Mouse (Mus musculus) skeletal muscle tissue, adult 2 months (tissue): ENCODE results near the gene Zkscan8.
"Not testable (repeated sequence)": the region's sequence is repeated elsewhere in the genome, so short reads cannot be mapped to it uniquely, and the experiment has no call there.

Source experiments
- DNase-seq: peaks from one replicate; pipeline ENCODE4 v3.0.0-alpha.2; 2012; ENCODE audit warnings: low read depth, low spot score

Zkscan8 gene

DNA sequence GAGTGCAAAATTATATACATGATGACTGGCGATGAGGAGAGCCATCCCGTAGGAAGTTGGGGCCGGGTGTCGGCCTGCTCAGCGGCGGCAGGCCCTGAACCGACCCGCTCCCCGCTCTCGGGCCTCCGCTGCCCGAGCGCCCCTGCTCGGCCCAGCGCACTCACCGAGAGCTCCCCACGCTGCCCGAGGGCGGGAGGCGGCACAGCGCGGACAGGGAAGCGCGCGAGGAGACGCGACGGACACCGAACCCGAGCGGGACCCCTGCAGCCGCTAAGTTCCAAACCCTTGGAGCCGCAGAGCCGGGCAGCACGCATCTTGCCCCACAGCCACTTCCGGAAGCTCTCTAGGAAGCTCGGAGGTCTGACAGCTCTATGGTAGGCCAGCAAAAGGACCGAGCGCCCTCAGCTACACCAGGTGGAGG lies at the start of gene Zkscan8:
Zkscan8 (minus strand) TSS at position 340 of the 421 bp plus-strand sequence.
- peak; percentile 81 for DNase-seq

GRCm38 (mm10) chr13:21559793-21560192 lies 28.9 kb upstream of the Zkscan8 start, which contains the start of gene Olfr1535:
Olfr1535 (minus strand) TSS chr13:21559893.
- no peak for DNase-seq

DNA sequence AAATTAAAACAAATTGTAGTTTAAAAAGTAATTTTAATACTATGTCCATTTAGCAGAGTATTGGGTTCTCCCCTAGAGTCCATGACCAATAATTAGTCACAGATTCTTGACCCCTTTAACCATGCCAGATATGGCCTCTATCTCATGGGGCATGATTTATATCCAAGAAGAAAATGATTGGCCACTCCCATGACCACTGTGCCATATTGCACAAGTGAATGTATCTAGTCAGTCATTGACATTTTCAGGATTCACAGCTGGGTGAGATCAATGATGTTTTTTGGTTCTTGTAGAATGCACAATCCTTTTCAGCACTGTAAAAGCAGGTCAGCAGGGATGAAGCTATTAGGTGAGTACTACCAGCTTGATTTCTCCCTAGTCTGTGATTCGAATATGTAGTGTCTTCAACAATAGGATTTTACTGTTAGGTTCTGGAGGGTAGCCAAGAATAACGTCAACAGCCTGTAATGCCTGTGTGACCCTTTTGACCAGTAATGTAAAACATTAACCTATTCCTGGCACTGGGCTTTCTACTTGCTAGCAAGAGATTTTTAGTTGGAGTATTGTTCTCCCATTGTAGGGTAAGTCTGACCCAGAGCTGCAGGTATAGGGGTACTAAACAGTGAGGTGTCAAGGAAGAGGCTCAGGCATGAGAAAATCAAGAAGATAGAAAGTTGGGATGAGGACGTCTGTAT lies 19.6 kb upstream of the Zkscan8 start:
- no peak for DNase-seq

GRCm38 (mm10) chr13:21549487-21549886 lies 18.6 kb upstream of the Zkscan8 start:
- DNase-seq: no peak

- DNase-seq: no peak
These were observed 11.8 kb upstream of the Zkscan8 start, which contains the start of gene Olfr1366 for GRCm38 (mm10) chr13:21542708-21543107. Olfr1366 (minus strand) TSS chr13:21542808.

DNA sequence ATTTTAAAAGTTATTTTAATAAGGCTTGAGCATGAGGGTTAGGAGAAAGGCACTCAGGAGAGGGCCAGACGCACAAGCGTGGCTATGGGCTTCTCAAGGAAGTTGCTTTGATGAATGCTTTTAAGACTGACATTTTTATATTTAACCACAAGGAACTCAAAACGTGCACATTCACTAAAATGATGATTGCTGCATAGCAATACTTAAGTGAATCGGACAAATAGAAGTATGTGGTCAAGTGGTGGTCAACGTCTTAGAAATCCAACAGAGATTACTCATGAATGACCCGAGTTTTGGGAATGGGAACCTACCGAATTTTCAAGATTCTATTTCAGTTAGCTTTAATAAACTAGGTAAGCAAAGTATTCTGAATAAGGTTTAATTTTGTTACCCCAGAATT lies 784 bp downstream of the Zkscan8 start:
- no peak for DNase-seq

DNA sequence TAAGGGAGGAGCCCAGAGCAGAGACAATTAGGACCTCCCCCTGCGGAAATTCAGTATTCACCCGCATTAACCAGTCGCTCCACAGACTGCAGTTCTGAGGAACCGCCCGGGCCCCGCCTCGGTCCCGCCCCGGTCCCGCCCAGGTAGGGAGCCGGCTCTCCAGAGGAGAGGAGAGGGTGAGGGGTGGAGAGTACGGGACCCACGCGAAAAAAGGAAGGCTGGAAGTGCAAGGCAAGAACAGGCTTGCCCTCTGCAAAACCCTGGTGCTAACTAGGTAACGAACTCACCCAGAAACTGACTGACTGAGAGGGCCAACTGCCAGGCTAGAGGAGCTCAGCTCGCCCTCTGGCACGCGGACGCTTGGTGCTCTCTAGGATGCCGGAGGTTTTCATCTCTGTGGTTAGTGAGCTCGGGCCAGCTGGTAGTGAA lies 24.7 kb downstream of the Zkscan8 start:
- peak; percentile 71 for DNase-seq

GRCm38 (mm10) chr13:21502296-21502695 lies 28.6 kb downstream of the Zkscan8 start:
- no peak for DNase-seq

GRCm38 (mm10) chr13:21501182-21501581 lies 29.7 kb downstream of the Zkscan8 start, which contains the start of gene Gm11273:
Gm11273 (minus strand) TSS chr13:21501418.
- not testable (repeated sequence) for DNase-seq

DNA sequence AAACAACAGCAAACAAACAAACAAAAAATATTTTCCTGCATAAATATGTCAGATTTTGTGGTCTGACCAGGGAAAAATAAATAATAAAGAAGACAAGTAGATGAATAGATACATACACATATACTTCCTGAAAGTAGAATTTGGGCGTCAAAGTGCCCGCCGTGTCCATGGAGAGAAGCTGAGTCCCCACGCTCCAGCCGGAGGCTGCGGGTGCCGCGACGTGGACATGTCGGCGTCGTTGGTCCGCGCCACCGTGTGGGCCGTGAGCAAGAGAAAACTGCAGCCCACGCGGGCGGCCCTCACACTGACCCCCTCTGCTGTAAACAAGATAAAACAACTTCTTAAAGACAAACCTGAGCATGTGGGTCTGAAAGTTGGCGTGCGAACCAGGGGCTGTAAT lies 35.8 kb downstream of the Zkscan8 start, which contains the start of gene AK157302:
AK157302 (plus strand) TSS at position 144 of the 400 bp plus-strand sequence.
- no peak for DNase-seq

GRCm38 (mm10) chr13:21492847-21493246 lies 38.1 kb downstream of the Zkscan8 start:
- no peak for DNase-seq

DNA sequence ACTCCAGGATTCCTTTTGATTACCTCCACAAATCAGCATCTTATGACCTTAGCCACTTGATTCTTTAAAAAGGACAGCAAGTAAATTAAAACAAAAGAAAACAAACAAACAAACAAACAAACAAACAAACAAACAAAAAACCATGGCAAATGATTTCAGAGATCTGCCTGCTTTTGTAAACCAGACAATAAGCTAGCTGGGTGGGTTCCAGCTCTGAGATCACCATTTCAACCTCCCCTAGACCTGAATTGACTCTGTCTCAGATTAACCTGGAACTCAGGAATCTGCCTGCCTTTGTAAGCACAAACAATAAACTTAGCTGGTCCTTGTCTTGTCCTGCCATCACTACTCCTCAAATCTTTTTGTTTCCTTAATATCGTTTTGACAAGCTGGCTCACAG lies 44.0 kb downstream of the Zkscan8 start:
- no peak for DNase-seq

DNA sequence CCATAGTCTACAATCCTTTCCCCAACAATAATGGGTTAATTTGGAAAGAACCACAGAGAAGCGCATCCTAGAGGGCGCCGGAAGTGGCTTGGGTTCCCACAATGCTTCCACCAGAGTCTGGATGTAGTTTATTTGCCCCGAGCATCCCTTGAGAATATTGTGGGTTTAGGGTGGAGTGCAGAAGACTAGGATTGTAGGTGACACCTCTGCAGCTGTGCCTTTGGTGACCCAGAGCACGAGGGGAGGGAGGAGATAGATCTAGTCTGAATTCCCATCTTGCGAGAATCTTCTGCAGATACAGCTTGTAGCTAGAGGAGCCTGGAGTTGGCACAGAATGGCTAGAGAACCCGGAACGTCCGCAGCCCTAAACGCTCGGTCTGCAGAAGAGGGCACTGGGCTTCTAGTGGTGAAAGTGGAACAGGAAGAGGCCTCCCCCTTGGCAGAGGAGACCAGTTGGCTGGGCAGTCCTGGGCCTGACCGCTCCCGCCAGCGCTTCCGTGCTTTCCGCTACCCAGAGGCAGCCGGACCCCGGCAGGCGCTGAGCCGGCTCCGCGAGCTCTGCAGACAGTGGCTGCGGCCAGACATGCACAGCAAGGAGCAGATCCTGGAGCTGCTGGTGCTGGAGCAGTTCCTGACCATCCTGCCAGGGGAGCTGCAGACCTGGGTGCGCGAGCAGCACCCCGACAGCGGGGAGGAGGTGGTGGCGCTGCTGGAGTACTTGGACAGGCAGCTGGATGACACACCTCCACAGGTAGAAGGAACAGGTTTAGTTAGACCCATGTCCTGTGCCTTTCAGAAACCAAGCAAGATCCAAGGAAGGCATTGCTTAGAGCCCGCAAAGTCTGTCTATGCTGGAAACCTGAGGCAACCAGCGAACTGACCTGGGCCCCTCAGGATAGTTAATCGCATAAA lies 51.9 kb downstream of the Zkscan8 start, which contains the start of the genes Zkscan4 and Gm10065:
Zkscan4 (plus strand) TSS at position 149 of the 912 bp plus-strand sequence.
Gm10065 (minus strand) TSS at position 683 of the 912 bp plus-strand sequence.
- DNase-seq: peak; percentile 38

- no peak for DNase-seq
These were observed 58.5 kb downstream of the Zkscan8 start for GRCm38 (mm10) chr13:21472427-21472826.

GRCm38 (mm10) chr13:21469097-21469496 lies 61.8 kb downstream of the Zkscan8 start:
- DNase-seq: no peak

- peak; percentile 77 for DNase-seq
These were observed 62.6 kb downstream of the Zkscan8 start, which contains the start of gene Nkapl for GRCm38 (mm10) chr13:21468061-21469019. Nkapl (minus strand) TSS chr13:21468509.

DNA sequence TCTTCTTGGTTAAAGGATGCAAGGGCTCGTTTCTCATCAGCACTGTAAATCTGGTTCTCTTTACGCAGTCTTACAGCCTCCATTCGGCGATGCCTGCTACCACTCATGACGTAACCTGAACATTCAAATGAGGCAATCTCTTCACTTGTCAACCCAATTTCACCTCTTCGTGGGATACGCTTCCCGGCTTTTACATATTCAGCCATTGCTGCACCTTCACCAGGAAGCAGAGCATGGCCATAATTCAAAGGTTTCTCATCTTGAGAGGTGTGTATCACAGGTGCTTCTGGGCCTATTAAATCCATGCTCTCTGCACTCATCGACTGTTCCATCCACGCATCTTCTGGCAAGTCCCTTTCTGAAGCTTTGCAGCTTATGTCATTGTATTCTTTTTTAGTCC lies 63.6 kb downstream of the Zkscan8 start:
- DNase-seq: no peak
